Mouse (Mus musculus) MN1 (cell line): ENCODE data around the gene Itm2b.

Source experiments
- DNase-seq: peaks from one replicate; pipeline ENCODE4 v3.0.0-alpha.2; 2016; ENCODE audit warnings: low spot score

Gene Itm2b

DNA sequence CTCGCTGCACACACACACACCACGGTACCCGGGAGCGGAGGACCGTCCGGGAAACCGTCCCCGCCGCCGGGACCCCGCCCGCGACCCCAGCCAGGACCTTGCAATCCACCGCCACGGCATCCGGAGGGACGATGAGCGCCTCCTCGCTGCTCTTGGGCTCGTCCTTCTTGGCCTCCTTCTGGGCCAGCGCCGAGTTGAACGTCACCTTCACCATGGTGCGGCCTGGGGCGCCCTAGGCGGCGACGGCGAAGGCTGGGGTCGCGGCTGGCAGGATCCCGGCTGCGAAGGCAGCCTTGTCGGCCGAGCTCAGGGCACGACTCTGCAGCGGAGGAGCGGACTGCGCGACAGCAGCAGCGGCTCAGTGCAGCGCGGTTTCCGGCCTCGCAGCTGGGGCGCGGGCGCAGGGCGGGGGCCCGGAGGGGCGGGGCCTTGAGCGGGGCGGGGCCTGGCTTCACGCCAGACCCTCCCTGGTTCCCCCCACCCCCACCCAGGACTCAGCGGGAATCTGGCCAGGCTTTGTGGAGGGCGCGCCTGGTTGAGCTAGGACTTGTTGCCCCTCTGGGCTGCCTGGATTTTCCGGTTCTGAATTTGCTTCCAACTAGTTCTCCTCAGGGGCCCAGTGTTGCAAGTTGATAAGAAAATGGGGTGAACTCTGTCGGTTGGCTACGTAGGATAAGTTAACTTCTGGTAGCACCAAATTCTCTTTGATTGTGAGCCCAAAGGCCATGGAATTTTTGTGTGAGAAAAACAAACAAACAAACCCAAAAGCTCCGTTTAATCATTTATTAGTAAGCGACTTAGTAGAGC is at the start of gene Itm2b:
Itm2b (minus strand) TSS at position 377 of the 807 bp plus-strand sequence.
- DNase-seq: peak; percentile 81

DNA sequence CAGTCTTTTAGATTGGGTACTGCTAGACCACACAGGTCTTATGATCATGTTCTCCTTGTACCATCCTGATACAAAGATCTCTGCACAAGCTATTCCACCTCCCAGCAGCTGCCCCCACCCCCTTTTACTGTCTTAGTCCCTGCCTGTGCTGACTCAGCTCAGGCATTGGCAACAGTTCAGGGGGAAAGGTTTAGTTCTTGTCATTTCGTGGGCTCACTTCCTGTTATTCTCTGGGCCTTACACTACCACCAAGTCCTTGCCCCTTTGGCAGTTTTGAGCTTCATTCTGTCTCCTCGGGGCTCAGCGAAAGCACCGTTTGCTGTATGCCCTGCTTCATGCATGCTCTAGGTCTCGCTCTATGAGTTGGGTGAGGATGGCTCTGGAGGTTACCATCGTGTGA is 48.4 kb upstream of the Itm2b start:
- DNase-seq: no peak

DNA sequence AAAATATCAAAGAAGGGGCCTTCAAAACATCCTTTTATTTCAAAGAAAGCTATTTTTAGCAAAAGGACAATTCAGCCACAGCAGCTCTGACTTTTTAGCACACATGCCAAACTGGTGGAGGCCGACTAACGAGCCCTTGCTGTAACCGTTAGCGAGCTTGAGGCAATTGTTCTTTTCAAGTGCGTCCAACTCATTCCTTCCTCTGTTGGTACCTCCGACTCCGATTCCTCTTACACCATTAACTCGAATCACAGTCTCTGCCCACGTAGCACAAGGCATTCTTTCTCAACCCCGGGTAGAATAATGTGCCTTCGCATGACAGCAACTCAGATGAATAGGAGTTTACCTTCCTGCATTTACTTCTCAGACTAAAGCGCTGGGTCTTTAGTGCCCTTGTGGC is 45.5 kb upstream of the Itm2b start:
- DNase-seq: no peak

DNA sequence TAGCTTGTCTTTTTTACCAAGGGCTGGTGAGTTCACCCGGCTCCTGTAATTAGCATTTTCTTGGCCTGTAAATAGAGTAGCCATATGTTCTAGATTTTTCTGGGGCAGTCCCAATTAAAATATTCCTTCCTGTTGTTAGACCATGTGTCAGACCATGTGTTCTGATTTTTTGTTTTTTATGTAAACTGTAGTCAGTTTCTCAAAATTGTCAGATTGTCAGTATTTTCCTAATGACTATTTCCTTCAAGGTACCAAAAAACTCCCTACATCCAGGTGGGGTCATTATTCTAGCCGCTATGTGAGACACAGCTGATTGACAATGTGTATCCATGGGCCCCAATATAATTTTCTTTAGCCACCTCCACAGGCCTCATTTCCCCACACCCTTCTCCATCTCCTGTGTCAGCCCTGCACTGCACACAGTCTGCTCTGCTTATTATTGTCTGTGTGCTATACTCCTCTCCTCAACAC is 40.5 kb upstream of the Itm2b start:
- no peak for DNase-seq

DNA sequence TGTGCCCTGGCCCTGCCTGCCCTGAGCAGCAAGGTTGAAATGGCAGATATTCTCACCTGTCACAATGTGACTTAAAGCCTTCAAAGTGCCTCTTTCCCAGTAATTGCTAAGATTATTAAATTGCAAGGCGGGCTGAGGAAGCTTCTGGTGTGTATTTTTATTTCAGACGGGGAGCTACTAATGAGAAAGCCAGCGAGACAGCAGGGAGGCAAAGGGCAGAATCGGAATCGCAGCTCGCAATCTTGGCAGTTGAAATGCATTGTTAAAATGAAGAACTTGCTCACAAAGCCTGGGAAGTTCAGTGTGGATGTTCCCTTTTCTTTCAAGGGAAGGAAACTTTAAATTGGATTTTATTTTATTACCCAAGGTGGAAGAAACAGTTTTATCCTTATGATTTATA is 39.9 kb upstream of the Itm2b start:
- DNase-seq: no peak

DNA sequence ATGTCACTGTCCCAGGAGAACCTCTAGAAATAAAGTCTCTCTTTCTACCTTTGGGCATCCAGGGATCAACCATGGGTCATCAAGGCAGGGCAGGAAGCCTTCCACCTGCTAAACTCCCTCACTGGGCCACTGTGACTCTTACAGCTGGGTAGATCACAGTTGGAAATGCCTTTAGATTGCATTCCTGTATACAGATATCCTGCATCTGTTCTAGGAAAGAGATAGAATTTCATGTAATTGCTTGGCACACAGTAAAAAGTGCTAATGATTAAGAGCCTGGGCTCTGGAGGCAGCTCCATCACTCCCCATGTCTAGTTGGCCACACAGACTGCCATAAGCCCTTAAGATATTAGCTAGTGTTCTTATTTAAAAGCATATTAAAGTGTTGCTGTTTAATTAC is 38.5 kb upstream of the Itm2b start:
- DNase-seq: no peak

DNA sequence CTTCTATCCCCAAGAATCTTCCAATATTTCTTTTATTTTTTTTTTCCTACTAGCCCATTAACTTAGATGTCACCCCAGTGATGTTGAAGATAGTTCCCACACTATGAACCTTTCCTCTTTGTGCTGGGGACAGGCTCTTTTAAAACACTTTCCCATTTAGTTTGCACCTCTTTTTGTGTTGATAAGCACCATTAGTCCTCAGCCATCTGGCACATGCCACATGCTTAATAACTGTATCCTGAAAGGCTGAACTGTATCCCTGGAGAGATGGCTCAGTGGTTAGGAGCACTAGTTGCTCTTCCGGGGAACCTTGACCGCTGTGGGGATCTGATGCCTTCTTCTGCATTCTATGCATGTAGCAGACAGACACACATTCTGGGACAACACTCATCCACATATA is 37.5 kb upstream of the Itm2b start:
- DNase-seq: no peak

DNA sequence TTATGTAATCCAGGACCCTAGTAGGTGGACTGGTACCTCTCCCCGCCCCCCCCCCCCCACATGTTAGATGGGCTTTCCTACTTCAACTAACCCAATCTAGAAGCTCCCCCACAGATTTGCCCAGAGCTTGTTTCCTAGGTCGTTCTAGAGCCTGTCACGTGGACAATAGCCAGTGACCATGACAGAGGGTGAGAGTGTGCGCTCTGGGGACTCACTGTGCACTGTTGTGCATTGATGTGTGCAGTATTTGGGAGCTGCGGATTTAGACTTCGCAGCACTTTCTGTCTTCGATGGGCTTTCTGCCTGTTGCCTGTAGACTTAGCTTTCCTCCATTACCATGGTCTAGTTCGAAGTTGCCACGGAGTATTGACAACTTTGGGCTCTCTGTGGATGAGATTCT is 36.5 kb upstream of the Itm2b start:
- no peak for DNase-seq

DNA sequence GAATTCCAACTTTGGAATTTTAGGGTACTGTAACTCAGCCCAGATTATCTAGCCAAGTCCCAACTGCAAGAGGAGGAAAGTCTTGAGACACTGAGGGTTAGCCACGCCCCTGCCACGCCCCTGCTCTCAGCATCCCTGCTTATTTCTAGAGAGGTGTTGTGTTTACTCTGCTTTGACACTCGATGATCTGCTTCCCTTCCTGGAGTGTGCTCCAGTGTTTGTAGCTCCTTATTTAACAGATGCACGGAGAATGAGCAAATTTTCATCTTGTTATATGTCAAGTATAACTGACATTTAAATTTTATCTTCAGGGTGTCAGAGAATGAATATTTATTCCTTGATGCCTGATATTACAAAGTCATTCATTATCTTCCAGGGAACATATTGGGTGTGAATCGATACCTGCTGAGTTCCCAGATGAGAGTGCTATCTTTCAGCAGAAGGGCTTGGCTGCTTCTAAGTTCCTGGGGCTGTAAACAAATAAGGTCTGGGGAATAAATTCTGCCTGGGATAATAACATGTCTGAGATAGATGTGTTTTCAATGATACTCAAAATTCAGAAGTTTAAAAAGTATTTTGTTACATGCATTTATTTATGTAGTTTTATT is 35.2 kb upstream of the Itm2b start:
- DNase-seq: no peak

DNA sequence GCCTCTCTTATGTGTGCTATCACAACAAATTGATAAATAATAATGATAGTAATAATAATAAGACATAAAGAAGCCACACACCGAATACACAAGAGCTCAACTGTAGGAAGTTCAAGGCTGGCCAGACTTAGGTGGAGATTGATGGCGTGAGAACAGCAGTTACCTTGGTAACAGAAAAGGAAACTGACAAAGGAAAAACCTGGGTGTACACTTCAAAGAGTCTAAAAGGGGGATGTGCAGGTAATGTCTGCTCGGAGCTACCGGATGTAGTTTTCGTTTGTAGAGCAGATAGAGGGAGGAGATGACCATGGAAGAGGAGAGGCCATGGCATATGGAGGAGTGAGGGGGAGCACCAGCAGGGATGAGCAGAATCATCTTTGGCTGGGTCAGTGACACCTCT is 31.4 kb upstream of the Itm2b start:
- no peak for DNase-seq

DNA sequence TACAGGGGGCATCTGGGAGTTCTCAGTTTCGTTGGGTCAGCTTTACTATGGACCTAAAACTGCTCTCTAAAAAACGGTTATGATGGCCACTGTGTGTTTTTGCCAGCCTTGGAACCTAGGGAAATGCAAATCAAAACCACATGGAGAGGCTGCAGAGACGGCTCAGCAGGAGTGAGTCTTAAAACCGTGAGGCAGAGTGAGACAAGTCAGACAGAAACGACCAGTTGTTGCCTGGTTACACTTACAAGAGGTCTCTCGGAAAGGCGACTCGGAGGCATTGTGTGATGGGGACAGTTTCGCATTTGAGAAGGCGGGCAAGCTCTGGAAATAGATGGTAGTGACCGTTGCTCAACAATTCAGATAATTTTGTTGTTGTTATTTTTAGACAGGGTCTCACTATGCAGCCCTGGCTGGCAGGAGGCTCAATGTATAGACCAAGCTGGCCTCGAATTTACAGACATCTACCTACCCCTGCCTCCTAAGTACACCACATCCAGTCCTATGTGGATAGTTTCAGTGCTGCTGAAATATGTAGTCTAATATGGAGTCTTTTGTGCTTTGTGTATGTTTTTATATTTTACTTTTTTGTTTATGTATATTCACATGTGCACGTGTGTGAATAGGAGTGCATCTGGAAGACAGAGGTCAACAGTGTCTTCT is 30.4 kb upstream of the Itm2b start:
- no peak for DNase-seq

DNA sequence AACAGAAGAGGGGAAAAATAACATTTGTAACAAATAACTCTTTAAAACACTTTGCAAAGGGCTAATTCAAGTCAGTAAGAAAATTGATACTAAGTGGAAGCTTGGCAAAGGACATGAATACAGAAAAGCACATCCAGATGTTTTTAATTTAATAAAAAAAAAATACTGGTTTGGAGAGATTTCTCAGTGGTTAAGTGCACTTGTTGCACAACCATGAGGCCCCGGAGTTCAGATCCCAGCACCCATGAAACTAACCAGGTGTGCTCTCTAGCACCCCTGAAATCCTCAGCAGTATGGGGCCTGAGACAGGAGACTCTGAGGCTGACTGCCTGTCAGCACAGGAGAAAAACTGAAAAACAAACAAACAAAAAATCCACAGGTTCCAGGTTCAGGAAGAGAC is 26.6 kb upstream of the Itm2b start:
- DNase-seq: no peak

DNA sequence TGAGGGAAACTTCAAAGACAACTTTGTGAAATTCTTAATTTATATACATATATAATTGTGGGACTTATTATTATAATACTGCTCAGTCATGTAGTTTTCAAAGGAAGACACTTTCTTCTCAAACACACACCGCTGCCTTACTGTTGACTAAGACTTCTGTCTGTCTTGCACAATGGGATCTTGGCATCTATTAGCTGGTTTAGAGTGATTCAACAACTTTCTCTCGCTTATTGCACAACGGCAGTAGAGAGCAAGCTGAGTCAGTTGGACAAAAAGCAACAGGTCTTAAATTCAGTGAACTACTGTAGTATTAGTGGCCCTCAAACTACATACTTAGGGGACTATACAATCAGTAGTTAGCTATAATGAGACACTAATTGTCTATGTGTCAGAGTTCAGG is 25.0 kb upstream of the Itm2b start:
- DNase-seq: no peak

DNA sequence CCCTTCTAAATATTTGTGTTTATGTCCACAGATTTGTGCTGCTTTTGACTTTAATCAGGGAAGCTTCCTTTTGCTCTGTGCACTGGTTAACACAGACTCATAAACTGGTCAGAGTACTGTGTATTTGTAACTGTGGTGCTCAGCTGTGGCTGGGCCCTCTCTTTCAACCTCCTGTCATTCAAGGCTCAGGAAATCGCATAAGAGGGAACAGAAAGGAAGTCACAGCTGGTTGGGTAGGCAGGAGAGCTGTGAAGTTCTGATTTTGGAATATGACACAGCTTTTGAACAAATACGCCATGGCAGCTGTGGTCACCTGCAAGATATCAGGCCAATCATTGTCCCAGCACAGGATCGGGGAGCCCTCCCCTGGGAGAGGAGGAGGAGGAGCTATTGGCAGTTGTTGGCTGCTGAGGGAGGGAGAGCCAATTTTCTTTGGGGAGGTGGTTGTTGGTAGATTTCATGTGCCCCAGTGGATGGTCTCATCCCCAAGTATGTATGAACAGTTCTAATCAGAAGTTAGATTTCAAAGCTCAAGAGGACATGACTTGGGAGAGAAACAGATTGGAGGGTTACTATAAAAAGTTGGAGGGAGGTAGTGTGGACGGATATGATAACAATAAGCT is 23.2 kb upstream of the Itm2b start:
- DNase-seq: no peak

DNA sequence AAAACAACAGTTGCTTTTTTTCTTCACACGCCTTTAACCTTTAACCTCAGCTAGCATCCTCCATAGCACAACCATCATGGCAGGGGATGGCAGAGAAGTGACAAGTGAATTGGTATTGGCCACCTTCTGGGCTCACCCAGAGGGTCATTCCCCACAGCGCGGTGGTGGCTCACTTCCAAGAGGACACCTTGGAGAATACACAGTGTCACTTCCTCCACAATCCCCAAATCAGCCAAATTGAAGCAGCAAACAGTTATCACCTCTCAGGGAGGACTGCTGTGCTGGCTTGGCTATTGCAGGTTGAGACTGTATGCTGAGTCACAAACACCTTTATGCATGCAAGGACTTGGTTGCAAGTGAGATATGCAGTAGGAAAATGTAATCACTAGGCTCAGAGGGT is 18.9 kb upstream of the Itm2b start:
- DNase-seq: no peak

DNA sequence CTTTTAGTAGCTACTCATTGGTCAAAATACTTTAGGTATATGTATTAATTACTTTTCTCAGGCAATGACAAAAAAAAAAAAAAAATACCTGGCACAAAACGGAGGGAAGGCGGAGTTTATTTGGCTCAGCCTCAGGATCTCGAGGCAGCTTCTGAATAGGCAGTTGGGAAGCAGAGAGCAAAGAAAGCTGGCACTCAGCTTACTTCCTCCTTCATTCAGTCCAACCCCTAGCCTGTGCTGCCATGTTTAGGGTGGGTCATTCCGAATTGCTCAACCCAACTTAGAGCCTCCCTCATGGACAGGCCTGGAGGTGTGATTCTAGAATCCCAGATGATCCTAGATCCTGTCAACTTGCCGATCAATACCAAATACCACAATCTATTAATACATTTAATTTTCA is 18.3 kb upstream of the Itm2b start:
- DNase-seq: no peak

DNA sequence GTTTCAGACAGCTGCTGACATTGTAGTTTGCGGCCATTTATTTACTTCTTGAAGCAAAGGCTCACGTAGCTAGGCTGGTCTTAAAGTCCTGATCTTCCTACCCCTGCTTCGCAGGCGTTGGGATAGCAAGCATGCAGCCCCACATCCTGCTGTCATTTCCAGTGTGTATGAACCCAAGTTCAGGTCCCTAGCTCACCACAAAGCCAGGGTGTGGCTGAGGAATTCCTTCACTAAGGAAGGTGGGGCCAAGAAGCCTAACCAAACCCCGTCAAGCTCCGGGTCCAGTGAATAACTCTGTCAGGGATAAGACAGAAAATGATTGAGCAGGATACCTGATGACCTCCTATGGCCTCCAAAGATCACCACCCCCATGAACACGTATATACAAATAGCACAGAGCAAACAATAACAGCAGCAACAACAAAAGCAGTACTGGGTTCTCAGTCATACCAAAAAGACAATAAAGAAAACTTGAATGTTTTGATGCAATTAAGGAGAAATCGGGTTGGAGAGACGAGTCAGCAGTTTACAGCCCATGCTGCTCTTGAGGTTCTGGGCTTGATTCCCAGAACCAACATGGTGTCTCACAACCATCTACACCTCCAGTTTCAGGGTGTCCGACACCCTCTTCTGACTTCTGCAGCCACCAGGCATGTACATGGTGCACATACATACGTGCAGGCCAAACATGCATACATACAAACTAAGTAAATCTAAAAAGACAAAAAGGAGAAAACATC is 17.4 kb upstream of the Itm2b start:
- DNase-seq: no peak

DNA sequence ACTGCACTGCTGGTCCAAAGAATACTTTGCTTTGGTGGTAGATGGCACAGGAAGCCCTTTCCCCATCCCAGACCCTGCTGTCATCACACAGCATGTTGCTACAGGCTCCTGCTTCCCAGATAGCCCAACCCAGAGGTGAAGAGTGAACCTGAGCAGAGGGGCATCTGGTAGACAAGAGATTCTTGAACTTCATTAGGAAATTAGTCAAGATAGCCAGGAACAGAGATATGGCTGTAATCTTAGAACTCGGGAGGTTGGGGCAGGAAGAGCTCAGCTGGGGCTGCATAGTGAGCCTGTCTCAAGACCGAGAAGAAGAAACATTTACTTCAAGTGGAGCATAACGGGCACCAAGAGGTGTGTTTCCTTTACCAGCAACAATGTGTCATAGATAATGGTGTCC is 16.3 kb upstream of the Itm2b start:
- no peak for DNase-seq

DNA sequence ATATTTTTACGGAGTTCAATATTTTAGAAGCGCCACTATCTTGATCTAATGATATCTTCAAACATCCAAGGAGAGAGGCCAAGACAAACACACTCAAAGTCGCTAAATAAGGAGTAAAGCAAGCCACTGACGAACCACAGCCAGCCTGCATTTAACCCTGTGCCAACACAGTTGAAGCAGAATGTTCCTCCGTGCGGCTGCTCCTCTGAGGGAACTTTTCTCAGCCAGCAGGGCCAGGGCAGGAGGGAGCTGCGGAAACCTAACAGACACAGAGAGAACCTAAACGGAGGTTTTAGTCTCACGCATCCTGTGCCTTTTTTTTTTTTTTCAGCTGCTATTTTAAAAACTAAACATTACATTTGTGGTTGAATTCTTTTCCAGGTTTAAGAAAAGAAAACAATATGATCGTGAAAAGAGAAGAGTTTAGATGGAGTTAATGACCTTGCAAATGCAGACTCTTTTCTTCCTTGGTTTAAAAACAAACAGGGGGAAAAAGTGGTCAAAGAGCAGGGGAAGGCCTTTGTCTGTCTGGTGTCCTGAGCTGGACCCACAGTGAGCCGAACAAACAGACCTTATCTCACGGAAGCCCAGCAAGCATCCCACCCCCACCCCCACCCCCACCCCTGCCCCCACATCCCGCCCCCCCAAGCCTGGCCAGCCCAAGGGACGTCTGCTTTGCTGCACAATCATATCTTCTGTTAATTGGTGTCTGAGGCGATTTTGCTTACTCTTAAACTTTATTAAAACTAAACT is 15.0 kb upstream of the Itm2b start:
- DNase-seq: peak; percentile 20

DNA sequence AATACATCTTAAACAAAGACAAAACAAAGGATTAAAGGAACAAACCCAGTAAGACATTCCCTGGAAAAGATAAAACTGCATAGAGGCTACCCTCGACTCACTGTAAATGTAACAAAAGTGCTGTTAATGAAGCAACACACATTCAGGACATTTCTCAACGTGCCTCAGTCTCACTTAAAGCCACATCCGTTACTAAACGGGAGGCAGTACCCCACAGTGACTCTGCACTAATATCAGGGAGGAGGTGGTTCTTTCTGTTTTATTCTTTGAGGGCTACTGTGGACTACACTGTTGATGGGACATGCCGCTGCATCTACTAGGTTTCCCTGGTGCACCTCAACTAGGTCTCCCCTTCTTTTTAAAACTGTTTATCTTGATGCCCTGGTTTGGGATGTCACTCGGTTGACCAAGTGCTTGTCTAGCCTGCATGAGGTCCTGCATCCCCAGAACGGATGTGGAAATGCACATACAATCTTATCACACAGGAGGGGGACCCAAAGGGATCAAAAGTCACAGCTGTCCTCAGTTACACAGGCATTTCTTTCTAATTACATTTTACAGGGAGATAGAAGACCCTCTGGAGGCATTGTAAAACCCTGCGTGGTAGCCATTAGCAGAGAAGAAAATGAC is 13.4 kb upstream of the Itm2b start:
- DNase-seq: no peak

DNA sequence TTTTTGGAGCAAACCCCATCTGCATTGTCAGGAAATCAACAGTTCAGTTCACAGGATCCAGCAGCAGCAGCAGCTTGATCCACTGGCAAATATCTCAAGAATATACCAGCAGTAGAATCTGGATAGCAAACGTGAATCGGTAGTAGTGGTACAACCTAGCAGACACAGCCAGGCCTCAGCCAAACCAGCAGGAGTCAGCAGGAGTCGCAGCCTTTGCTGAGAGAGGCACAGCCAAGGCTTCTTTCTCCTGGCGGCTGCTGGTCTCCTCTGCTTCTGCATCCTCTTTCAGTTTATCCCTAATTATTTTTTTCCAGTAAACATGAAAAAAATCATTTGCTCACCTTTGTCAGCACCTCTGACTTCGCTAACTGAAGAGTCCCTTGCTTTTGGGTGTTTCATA is 10.7 kb upstream of the Itm2b start:
- DNase-seq: no peak
